ENCODE assay signal across 8 mouse cellular contexts in genomic region chr16:4316094-4316474, GRCm38 (mm10).
A peak's percentile ranks its signal among the peaks of the same experiment; 100 is the strongest.
DNase-seq lines count a peak whose midpoint lies in the region; ATAC-seq and TF ChIP-seq lines count a peak whose summit lies in the region.

No protein-coding gene starts in this region.

- H3K79me3 ChIP-seq in C2C12 (ENCODE audit: low read depth) = no peaks in the 10 kb centered on the region

- no peak overlapping the region for H3K9ac ChIP-seq in embryonic facial prominence, embryonic 11.5 days (replicated peaks; ENCODE audit: low read length)
- no peak overlapping the region for H3K9ac ChIP-seq in kidney, embryonic 16.5 days (replicated peaks; ENCODE audit: low read length)
- no peak overlapping the region for H3K9ac ChIP-seq in liver, adult 2 months (ENCODE audit: low read depth, low read length)

- no peaks in the 10 kb centered on the region for H3K36me3 ChIP-seq in C2C12 (ENCODE audit: control insufficient read depth, insufficient read depth)
- no peaks in the 10 kb centered on the region for H3K36me3 ChIP-seq in embryonic facial prominence, embryonic 11.5 days (replicated peaks; ENCODE audit: control insufficient read depth, insufficient read depth, low read depth, low read length)
- no peaks in the 10 kb centered on the region for H3K36me3 ChIP-seq in kidney, embryonic 16.5 days (ENCODE audit: insufficient read depth, low read length)
- H3K36me3 ChIP-seq in liver, adult 2 months (ENCODE audit: control insufficient read depth, insufficient read depth, low read length) = no peaks in the 10 kb centered on the region; the same call in 1 of the 2 replicates

- no peaks in the 10 kb centered on the region for H3K9me3 ChIP-seq in embryonic facial prominence, embryonic 11.5 days (replicated peaks; ENCODE audit: control insufficient read depth, low read length)
- no peaks in the 10 kb centered on the region for H3K9me3 ChIP-seq in kidney, embryonic 16.5 days (ENCODE audit: low read length)

- peak; percentile 98 for TF ChIP-seq CTCF in C2C12 (IDR thresholded peaks at IDR 0.05; ENCODE audit: control insufficient read depth, insufficient read depth, insufficient read length)
- peak; percentile 100 for TF ChIP-seq CTCF in liver, adult 2 months (IDR thresholded peaks at IDR 0.05; ENCODE audit: low read depth, low read length)

- no peak for TF ChIP-seq POLR2A in liver, adult 2 months (IDR thresholded peaks at IDR 0.05; ENCODE audit: extremely low read depth, insufficient read depth, low read length)

- no peak for ATAC-seq in embryonic facial prominence, embryonic 11.5 days (replicated peaks; ENCODE audit: insufficient number of reproducible peaks, low FRiP score, low TSS enrichment, low read depth)
- peak; percentile 43; the same call in 1 of the 2 replicates for ATAC-seq in kidney, embryonic 16.5 days (ENCODE audit: low FRiP score, low TSS enrichment)

- no peaks in the 10 kb centered on the region for H3K27me3 ChIP-seq in C2C12 (ENCODE audit: control insufficient read depth, insufficient read depth, insufficient read length)
- no peaks in the 10 kb centered on the region; the same call in 1 of the 2 replicates for H3K27me3 ChIP-seq in embryonic facial prominence, embryonic 11.5 days (ENCODE audit: control insufficient read depth, insufficient read depth, low read length)
- no peaks in the 10 kb centered on the region for H3K27me3 ChIP-seq in kidney, embryonic 16.5 days (ENCODE audit: insufficient read depth, low read length)
- H3K27me3 ChIP-seq in liver, adult 2 months (ENCODE audit: control insufficient read depth, insufficient read depth, low read length) = no peaks in the 10 kb centered on the region

- 38% methylated on average over 3 of the region's 3 CpGs for WGBS in embryonic facial prominence, embryonic 11.5 days
- 32% methylated on average over 3 of the region's 3 CpGs for WGBS in kidney, embryonic 16.5 days
- 37% methylated on average over 3 of the region's 3 CpGs for WGBS in liver, adult 2 months

- no peak overlapping the region for H3K4me3 ChIP-seq in C2C12 (ENCODE audit: insufficient read depth, poor library complexity, severe bottlenecking)
- H3K4me3 ChIP-seq in embryonic facial prominence, embryonic 11.5 days (ENCODE audit: low read depth, low read length) = no peak overlapping the region
- no peak overlapping the region for H3K4me3 ChIP-seq in kidney, embryonic 16.5 days (ENCODE audit: low read length)
- H3K4me3 ChIP-seq in liver, adult 2 months (ENCODE audit: insufficient read depth, low read depth, low read length) = no peak overlapping the region

- no peaks in the 10 kb centered on the region for H3K4me1 ChIP-seq in embryonic facial prominence, embryonic 11.5 days (ENCODE audit: control insufficient read depth, insufficient read depth, low read length)
- peaks cover 3% of the 10 kb centered on the region; the same call in 1 of the 2 replicates for H3K4me1 ChIP-seq in kidney, embryonic 16.5 days (ENCODE audit: insufficient read depth, low read length)
- H3K4me1 ChIP-seq in liver, adult 2 months (ENCODE audit: control insufficient read depth, insufficient read depth, low read length) = no peaks in the 10 kb centered on the region; the same call in 1 of the 2 replicates

- no peak overlapping the region for H3K27ac ChIP-seq in embryonic facial prominence, embryonic 11.5 days (replicated peaks; ENCODE audit: low read depth, low read length)
- no peak overlapping the region for H3K27ac ChIP-seq in kidney, embryonic 16.5 days (ENCODE audit: low read length)
- no peak overlapping the region for H3K27ac ChIP-seq in liver, adult 2 months (replicated peaks; ENCODE audit: insufficient read depth, low read depth, low read length)

- H3ac ChIP-seq in C2C12 (ENCODE audit: control insufficient read depth, insufficient read length, low read depth) = no peak overlapping the region

- no peak overlapping the region for H3K4me2 ChIP-seq in embryonic facial prominence, embryonic 11.5 days (ENCODE audit: low read depth, low read length)
- no peak overlapping the region for H3K4me2 ChIP-seq in kidney, embryonic 16.5 days (replicated peaks; ENCODE audit: low read depth, low read length)

- H3K79me2 ChIP-seq in C2C12 (ENCODE audit: control insufficient read depth, insufficient read depth) = no peaks in the 10 kb centered on the region
- H3K79me2 ChIP-seq in liver, adult 2 months (ENCODE audit: control insufficient read depth, insufficient read depth, low read length) = peaks cover 3% of the 10 kb centered on the region; the same call in 1 of the 2 replicates

- DNase-seq in adrenal gland, postnatal 36 days = peak; percentile 83 to 85
- DNase-seq in embryonic facial prominence, embryonic 11.5 days (ENCODE audit: low spot score) = peak; percentile 85
- peak; percentile 90 for DNase-seq in heart, adult 8-10 months (ENCODE audit: low spot score)
- peak; percentile 78 for DNase-seq in liver, adult 2 months (ENCODE audit: extremely low read depth, low read depth, low spot score)
- peak; percentile 84 for DNase-seq in naive thymus-derived CD4-positive, alpha-beta T cell, adult 2 months (ENCODE audit: low read depth)
- DNase-seq in spleen, postnatal 4 days (ENCODE audit: low spot score in 2 of 2) = peak; percentile 72 to 83

TF ChIP-seq in C2C12, 6 proteins besides CTCF, POLR2A, EP300 and RAD21:
- TF ChIP-seq FOSL1 (IDR thresholded peaks at IDR 0.05; ENCODE audit: insufficient read depth, low read length, poor library complexity, severe bottlenecking) = no peak
- TF ChIP-seq MAX (IDR thresholded peaks at IDR 0.05) = no peak
- TF ChIP-seq MYOD1 (IDR thresholded peaks at IDR 0.05; ENCODE audit: control insufficient read depth, insufficient read length, low read depth) = no peak
- TF ChIP-seq USF1 (IDR thresholded peaks at IDR 0.05; ENCODE audit: low read depth) = no peak
- no peak for TF ChIP-seq CEBPB (IDR thresholded peaks at IDR 0.05; ENCODE audit: low read depth)
- TF ChIP-seq MYOG (IDR thresholded peaks at IDR 0.05; ENCODE audit: control insufficient read depth, extremely low read depth, insufficient read length) = no peak
